15 mouse cellular contexts compared by ENCODE assay signal in the genomic region with DNA sequence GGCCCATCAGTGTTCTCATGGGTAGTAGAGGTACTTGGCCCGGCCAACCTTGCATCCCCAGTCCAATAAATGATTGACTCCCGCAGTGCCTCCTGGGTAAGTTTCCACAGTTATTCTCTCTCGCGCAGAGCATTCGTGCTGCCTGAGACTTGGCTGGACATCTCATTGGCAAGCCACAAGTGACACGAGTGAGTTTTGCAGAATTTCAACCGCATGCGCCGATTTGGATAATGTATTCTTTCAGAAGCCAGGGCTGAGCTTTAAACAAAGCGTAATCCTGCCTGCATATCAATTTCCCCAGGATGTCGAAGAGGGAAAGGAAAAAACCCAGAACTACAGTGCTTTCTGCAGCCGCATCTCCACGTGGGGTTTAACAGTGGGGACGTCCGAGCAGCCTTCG.
DNase-seq lines count a peak whose midpoint lies in the region; ATAC-seq and TF ChIP-seq lines count a peak whose summit lies in the region.
"Had no signal": no experiment of that assay in that cellular context is flagged by ENCODE, and none has a peak within 500 bp of the region (broad histone marks: within the 10 kb centered on the region; RNA-seq: fewer than 3 reads in every experiment).

No protein-coding gene starts in this region.

- H3K4me3 ChIP-seq in forebrain, embryonic 11.5 days (ENCODE audit: low read depth, low read length): no peak overlapping the region
- no peak overlapping the region for H3K4me3 ChIP-seq in forebrain, embryonic 10.5 days
- H3K4me3 ChIP-seq in E14TG2a.4 (replicated peaks; ENCODE audit: low read length): peak overlapping the region; percentile 23; the same call in 1 of the 2 replicates
- H3K4me3 ChIP-seq in forebrain, postnatal 0 days (ENCODE audit: low read depth, low read length): no peak overlapping the region; the same call in 1 of the 2 replicates
- H3K4me3 ChIP-seq: liver, embryonic 15.5 days; myocyte had no signal

- H3K4me1 ChIP-seq in forebrain, embryonic 11.5 days (replicated peaks; ENCODE audit: control insufficient read depth, insufficient read depth, low read length): no peaks in the 10 kb centered on the region
- no peaks in the 10 kb centered on the region for H3K4me1 ChIP-seq in forebrain, embryonic 10.5 days
- H3K4me1 ChIP-seq in E14TG2a.4 (replicated peaks; ENCODE audit: low read depth, low read length): peaks cover 41% of the 10 kb centered on the region
- peaks cover 9% of the 10 kb centered on the region for H3K4me1 ChIP-seq in forebrain, postnatal 0 days (ENCODE audit: insufficient read depth)
- H3K4me1 ChIP-seq: liver, embryonic 15.5 days had no signal

- H3K9ac ChIP-seq in forebrain, embryonic 11.5 days (ENCODE audit: low read length): no peak overlapping the region
- H3K9ac ChIP-seq in forebrain, postnatal 0 days: peak overlapping the region; percentile 28
- H3K9ac ChIP-seq: liver, embryonic 15.5 days had no signal

- no peaks in the 10 kb centered on the region for H3K9me3 ChIP-seq in forebrain, embryonic 11.5 days (ENCODE audit: control insufficient read depth, low read length)
- H3K9me3 ChIP-seq in forebrain, embryonic 10.5 days: no peaks in the 10 kb centered on the region
- peaks cover 2% of the 10 kb centered on the region; the same call in 1 of the 2 replicates for H3K9me3 ChIP-seq in E14TG2a.4 (ENCODE audit: low read length)
- H3K9me3 ChIP-seq in forebrain, postnatal 0 days (ENCODE audit: low read length): no peaks in the 10 kb centered on the region
- H3K9me3 ChIP-seq: G1E; liver, embryonic 15.5 days had no signal

- 61% methylated on average over 16 of the region's 16 CpGs for WGBS in forebrain, embryonic 11.5 days
- WGBS in forebrain, embryonic 10.5 days: 69% methylated on average over 16 of the region's 16 CpGs
- WGBS in forebrain, postnatal 0 days: 12% methylated on average over 16 of the region's 16 CpGs

- ATAC-seq in forebrain, embryonic 11.5 days (replicated peaks; ENCODE audit: low FRiP score): no peak
- peak; percentile 85 for ATAC-seq in forebrain, postnatal 0 days
- no peak for ATAC-seq in cerebellum, adult (ENCODE audit: insufficient number of reproducible peaks, low FRiP score, low TSS enrichment)

- no peaks in the 10 kb centered on the region for H3K36me3 ChIP-seq in forebrain, embryonic 11.5 days (ENCODE audit: control insufficient read depth, insufficient read depth, low read length)
- H3K36me3 ChIP-seq in forebrain, embryonic 10.5 days (replicated peaks): no peaks in the 10 kb centered on the region
- no peaks in the 10 kb centered on the region for H3K36me3 ChIP-seq in E14TG2a.4 (ENCODE audit: insufficient read depth, low read length)
- H3K36me3 ChIP-seq in forebrain, postnatal 0 days (ENCODE audit: insufficient read depth): no peaks in the 10 kb centered on the region
- H3K36me3 ChIP-seq: G1E; liver, embryonic 15.5 days had no signal

- no peak overlapping the region for H3K4me2 ChIP-seq in forebrain, embryonic 11.5 days (ENCODE audit: low read depth, low read length, severe bottlenecking)
- H3K4me2 ChIP-seq in forebrain, postnatal 0 days (ENCODE audit: low read depth): peak overlapping the region; percentile 36
- H3K4me2 ChIP-seq: liver, embryonic 15.5 days had no signal

- H3K27ac ChIP-seq in forebrain, embryonic 11.5 days (ENCODE audit: low read depth, low read length): no peak overlapping the region
- H3K27ac ChIP-seq in forebrain, embryonic 10.5 days: no peak overlapping the region
- H3K27ac ChIP-seq in forebrain, postnatal 0 days (ENCODE audit: low read depth, low read length): peak overlapping the region; percentile 82
- H3K27ac ChIP-seq: liver, embryonic 15.5 days had no signal

- peak; percentile 31 for DNase-seq in forebrain, embryonic 11.5 days (ENCODE audit: low spot score)
- no peak for DNase-seq in forebrain, embryonic 10.5 days (ENCODE audit: extremely low spot score, low spot score)
- DNase-seq in left cerebral cortex, adult 18-20 months (ENCODE audit: low spot score in 2 of 2): peak; percentile 4 to 15
- no peak for DNase-seq in left cerebral cortex, postnatal 4 days
- DNase-seq in forebrain, postnatal 0 days: peak; percentile 81
- no peak for DNase-seq in gastrocnemius, postnatal 4 days (ENCODE audit: low spot score in 2 of 2)
- DNase-seq: adrenal gland, postnatal 36 days; gastrocnemius, postnatal 14 days; lung, postnatal 4 days; thymus, adult 18-20 months had no signal

- H3K27me3 ChIP-seq in forebrain, embryonic 11.5 days (ENCODE audit: control insufficient read depth, insufficient read depth, low read length): peaks cover 2% of the 10 kb centered on the region; the same call in 1 of the 2 replicates
- H3K27me3 ChIP-seq in forebrain, embryonic 10.5 days (ENCODE audit: poor library complexity, severe bottlenecking): peaks cover 44% of the 10 kb centered on the region
- H3K27me3 ChIP-seq in E14TG2a.4 (ENCODE audit: insufficient read depth, low read length): peaks cover 21% of the 10 kb centered on the region
- H3K27me3 ChIP-seq in forebrain, postnatal 0 days (ENCODE audit: insufficient read depth, low read length): no peaks in the 10 kb centered on the region
- H3K27me3 ChIP-seq: liver, embryonic 15.5 days had no signal

- intact Hi-C loops in left cerebral cortex, postnatal 4 days (cut with DNase I): no loop called here

- TF ChIP-seq CTCF in E14TG2a.4 (conservative IDR thresholded peaks at IDR 0.05; ENCODE audit: low read length): no peak
- TF ChIP-seq CTCF in forebrain, postnatal 0 days (IDR thresholded peaks at IDR 0.05; ENCODE audit: low read depth): no peak

Comparison
In these comparisons a context has a peak if more than half of its experiments do, and no peak if none do; other contexts are left out.
1. DNase-seq: peak in forebrain, embryonic 11.5 days (single experiment), left cerebral cortex, adult 18-20 months (2 of 2) and forebrain, postnatal 0 days (single experiment); none in forebrain, embryonic 10.5 days (single experiment), left cerebral cortex, postnatal 4 days (single experiment) and gastrocnemius, postnatal 4 days (0 of 2).